Mouse (Mus musculus) midbrain, postnatal 0 days (tissue): Measurements from ENCODE around the gene Disc1. TPM values are rescaled to one million over a fixed set of nuclear protein-coding genes. Genes with fewer than 3 reads are reported as not detected.

Experiments
- ATAC-seq: fragments of 200-750 bp; cut with Nextera tagmentation; 2 replicates; pipeline ENCODE4 v1.8.0; 2017; ENCODE audit warnings: moderate number of reproducible peaks, mild to moderate bottlenecking, moderate TSS enrichment, moderate library complexity; ENCODE audit not compliant: low FRiP score
- DNase-seq: peaks from one replicate; pipeline ENCODE4 v3.0.0-alpha.2; 2015; ENCODE audit warnings: low spot score
- H3K27ac ChIP-seq: fragments of 300-500 bp; sonication (generic); 2 replicates; pipeline ENCODE4 v1.5.1; 2014; ENCODE audit warnings: low read depth, mild to moderate bottlenecking, low read length, mixed read lengths
- H3K27me3 ChIP-seq: fragments of 300-500 bp; sonication (generic); 2 replicates; pipeline ENCODE4 v1.6.1; 2014; ENCODE audit warnings: low read length, control low read depth, mixed read lengths; ENCODE audit not compliant: insufficient read depth
- H3K36me3 ChIP-seq: fragments of 300-500 bp; sonication (generic); 2 replicates; pipeline ENCODE4 v1.6.1; 2014; ENCODE audit warnings: low read length, control low read depth, mixed read lengths; ENCODE audit not compliant: insufficient read depth
- H3K4me1 ChIP-seq: fragments of 300-500 bp; sonication (generic); 2 replicates; pipeline ENCODE4 v1.6.1; 2014; ENCODE audit warnings: mild to moderate bottlenecking, control low read depth, antibody characterized with exemption, low read length, mixed read lengths; ENCODE audit not compliant: insufficient read depth
- H3K4me2 ChIP-seq: fragments of 300-500 bp; sonication (generic); 2 replicates; pipeline ENCODE4 v1.6.1; 2014; ENCODE audit warnings: low read depth, mild to moderate bottlenecking, low read length, mixed read lengths; ENCODE audit not compliant: poor library complexity, severe bottlenecking
- H3K4me3 ChIP-seq: fragments of 300-500 bp; sonication (generic); 2 replicates; pipeline ENCODE4 v1.5.1; 2014; ENCODE audit warnings: low read depth, mild to moderate bottlenecking, low read length, moderate library complexity
- H3K9ac ChIP-seq: fragments of 300-500 bp; sonication (generic); replicated peaks from 2 replicates; pipeline ENCODE4 v1.6.1; 2014; ENCODE audit warnings: mild to moderate bottlenecking, low read length, moderate library complexity, mixed read lengths; ENCODE audit not compliant: poor library complexity, severe bottlenecking
- H3K9me3 ChIP-seq: fragments of 300-500 bp; sonication (generic); 2 replicates; pipeline ENCODE4 v1.6.1; 2016; ENCODE audit warnings: low read length, control low read depth
- CTCF ChIP-seq: IDR thresholded peaks from 2 replicates; pipeline ENCODE4 v1.5.1; 2016; ENCODE audit warnings: antibody characterized with exemption, mild to moderate bottlenecking
- WGBS: fragments of 180-500 bp; shearing (Covaris S2); extraction: QIAGEN DNeasy Blood & Tissue Kit; methylation state at CpG from one replicate; pipeline ENCODE4 v1.1.7; 2014; 5-methylcytosine and 5-hydroxymethylcytosine counted together
- polyA plus RNA-seq: library from polyadenylated mRNA; unstranded; fragments of >200 nt; fragmentation: Nextera tagmentation; extraction: Ambion mirVana; gene quantifications from 2 replicates; pipeline ENCODE4 v1.2.1, GENCODE M21; 2015
- total RNA-seq: library from RNA; depleted of rRNA; stranded (reverse); fragments of >200 nt; gene quantifications from 2 replicates; pipeline ENCODE4 v1.2.3, GENCODE M21; 2014

The Disc1 gene
- total and polyA plus RNA-seq, 2 experiments from 2014 or later, result 1.4 to 6.1 TPM

- ATAC-seq, result no peak
- Histone ChIP-seq H3K4me1 (no peaks in the 10 kb centered on the region), H3K27ac (no peak overlapping the region), H3K9ac (no peak overlapping the region), H3K36me3 (peaks cover 52% of the 10 kb centered on the region), H3K4me2 (no peak overlapping the region), H3K4me3 (no peak overlapping the region), H3K9me3 (no peaks in the 10 kb centered on the region), H3K27me3 (no peaks in the 10 kb centered on the region)
- TF ChIP-seq CTCF, result no peak
- DNase-seq, result no peak
- 86% methylated on average over 5 of the region's 5 CpGs for WGBS
Measured at GRCm38 (mm10) chr8:125031276-125031675, 22.7 kb upstream of the Disc1 start.

GRCm38 (mm10) chr8:125034669-125035068 lies 19.3 kb upstream of the Disc1 start:
- H3K9ac ChIP-seq, result no peak overlapping the region
- H3K27me3 ChIP-seq, result no peaks in the 10 kb centered on the region
- H3K9me3 ChIP-seq, result no peaks in the 10 kb centered on the region
- H3K27ac ChIP-seq, result no peak overlapping the region
- no peaks in the 10 kb centered on the region for H3K4me1 ChIP-seq
- peak; percentile 83 for DNase-seq
- WGBS, result 16% methylated on average over 8 of the region's 8 CpGs
- no peak overlapping the region for H3K4me2 ChIP-seq
- no peak overlapping the region for H3K4me3 ChIP-seq
- ATAC-seq, result no peak
- H3K36me3 ChIP-seq, result peaks cover 44% of the 10 kb centered on the region
- TF ChIP-seq CTCF, result peak; percentile 76

GRCm38 (mm10) chr8:125037081-125037480 lies 16.9 kb upstream of the Disc1 start:
- no peak overlapping the region for H3K4me2 ChIP-seq
- no peak overlapping the region for H3K4me3 ChIP-seq
- DNase-seq (no peak), ATAC-seq (no peak)
- peaks cover 27% of the 10 kb centered on the region for H3K36me3 ChIP-seq
- no peaks in the 10 kb centered on the region for H3K4me1 ChIP-seq
- H3K27me3 ChIP-seq, result no peaks in the 10 kb centered on the region
- no peak overlapping the region for H3K9ac ChIP-seq
- H3K9me3 ChIP-seq, result no peaks in the 10 kb centered on the region
- whole genome bisulfite sequencing, result 87% methylated on average over 7 of the region's 7 CpGs
- no peak overlapping the region for H3K27ac ChIP-seq
- TF ChIP-seq CTCF, result no peak

- Histone ChIP-seq H3K4me2 (no peak overlapping the region), H3K36me3 (peaks cover 18% of the 10 kb centered on the region), H3K9ac (no peak overlapping the region), H3K4me1 (no peaks in the 10 kb centered on the region), H3K9me3 (no peaks in the 10 kb centered on the region), H3K27ac (no peak overlapping the region), H3K27me3 (no peaks in the 10 kb centered on the region), H3K4me3 (no peak overlapping the region)
- 89% methylated on average over 15 of the region's 15 CpGs for WGBS
- TF ChIP-seq CTCF, result no peak
- DNase-seq (no peak), ATAC-seq (no peak)
Measured at GRCm38 (mm10) chr8:125038731-125039130, 15.3 kb upstream of the Disc1 start.

- Histone ChIP-seq H3K36me3 (peaks cover 10% of the 10 kb centered on the region), H3K27me3 (no peaks in the 10 kb centered on the region), H3K4me3 (no peak overlapping the region), H3K4me1 (no peaks in the 10 kb centered on the region), H3K27ac (no peak overlapping the region), H3K9me3 (no peaks in the 10 kb centered on the region), H3K4me2 (no peak overlapping the region), H3K9ac (no peak overlapping the region)
- ATAC-seq (no peak), DNase-seq (no peak)
- no peak for TF ChIP-seq CTCF
- WGBS, result 84% methylated on average over 15 of the region's 15 CpGs
Measured at GRCm38 (mm10) chr8:125040587-125041375, 13.2 kb upstream of the Disc1 start.

- TF ChIP-seq CTCF, result no peak
- H3K4me1 ChIP-seq, result no peaks in the 10 kb centered on the region
- no peak overlapping the region for H3K27ac ChIP-seq
- H3K27me3 ChIP-seq, result no peaks in the 10 kb centered on the region
- H3K9me3 ChIP-seq, result no peaks in the 10 kb centered on the region
- H3K36me3 ChIP-seq, result peaks cover 6% of the 10 kb centered on the region
- no peak overlapping the region for H3K9ac ChIP-seq
- DNase-seq, result no peak
- ATAC-seq, result no peak
- WGBS, result 84% methylated on average over 2 of the region's 2 CpGs
- no peak overlapping the region for H3K4me3 ChIP-seq
- H3K4me2 ChIP-seq, result no peak overlapping the region
Measured at GRCm38 (mm10) chr8:125041496-125041895, 12.5 kb upstream of the Disc1 start.
